Mouse (Mus musculus): ENCODE results near the gene Mybl2. TPM values are rescaled to one million over a fixed set of nuclear protein-coding genes. Genes with fewer than 3 reads are reported as not detected.
A peak's percentile ranks its signal among the peaks of the same experiment; 100 is the strongest.

Mybl2 gene
- polyA plus RNA-seq, 1 experiment from 2014 or later, result 19.0 TPM

- 65% methylated on average over 15 of the region's 15 CpGs for WGBS
- no peaks in the 10 kb centered on the region; the same call in 1 of the 2 replicates for H3K27me3 ChIP-seq (replicated peaks; ENCODE audit: control insufficient read depth, insufficient read depth, low read length)
- no peaks in the 10 kb centered on the region for H3K36me3 ChIP-seq (ENCODE audit: control insufficient read depth, insufficient read depth, low read length)
- no peak overlapping the region for H3K4me3 ChIP-seq (ENCODE audit: low read length)
- H3K9ac ChIP-seq (ENCODE audit: low read depth, low read length), result no peak overlapping the region
- H3K4me1 ChIP-seq (ENCODE audit: control insufficient read depth, insufficient read depth, low read length), result peaks cover 9% of the 10 kb centered on the region
- no peaks in the 10 kb centered on the region for H3K9me3 ChIP-seq (ENCODE audit: control insufficient read depth, low read length)
- H3K4me2 ChIP-seq (ENCODE audit: low read depth, low read length), result no peak overlapping the region
- no peak overlapping the region for H3K27ac ChIP-seq (ENCODE audit: low read length)
- ATAC-seq, result no peak
These were observed 66.3 kb downstream of the Mybl2 start for GRCm38 (mm10) chr2:163120626-163121352.

- H3K4me3 ChIP-seq (ENCODE audit: low read length), result no peak overlapping the region
- no peak overlapping the region for H3K4me2 ChIP-seq (ENCODE audit: low read depth, low read length)
- H3K27ac ChIP-seq (ENCODE audit: low read length), result no peak overlapping the region
- no peaks in the 10 kb centered on the region; the same call in 1 of the 2 replicates for H3K27me3 ChIP-seq (replicated peaks; ENCODE audit: control insufficient read depth, insufficient read depth, low read length)
- peaks cover 9% of the 10 kb centered on the region for H3K4me1 ChIP-seq (ENCODE audit: control insufficient read depth, insufficient read depth, low read length)
- ATAC-seq, result no peak
- no peaks in the 10 kb centered on the region for H3K36me3 ChIP-seq (ENCODE audit: control insufficient read depth, insufficient read depth, low read length)
- no peaks in the 10 kb centered on the region for H3K9me3 ChIP-seq (ENCODE audit: control insufficient read depth, low read length)
- 86% methylated on average over 3 of the region's 3 CpGs for WGBS
- no peak overlapping the region for H3K9ac ChIP-seq (ENCODE audit: low read depth, low read length)
These were observed 66.8 kb downstream of the Mybl2 start for GRCm38 (mm10) chr2:163121353-163121660.

DNA sequence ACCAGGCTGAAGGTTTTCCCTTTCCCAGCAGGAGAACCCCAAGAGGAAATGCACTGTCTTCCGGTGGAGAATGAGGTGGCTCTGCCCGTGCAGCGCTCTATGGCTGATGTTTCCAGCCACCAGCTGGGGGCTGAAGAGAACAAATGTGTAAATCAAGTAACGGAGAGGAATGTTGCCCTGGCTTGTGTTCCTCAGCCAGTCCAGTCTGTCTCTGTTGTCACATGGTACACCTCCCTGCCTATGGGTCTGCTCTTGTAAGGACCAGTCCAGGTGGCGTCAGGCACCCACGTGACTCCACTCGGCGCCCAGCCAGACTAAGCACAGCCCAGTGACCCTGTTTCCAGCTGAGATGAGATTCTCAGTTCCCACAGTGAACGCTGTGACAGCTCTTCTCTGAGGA is 67.8 kb downstream of the Mybl2 start:
- Histone ChIP-seq H3K4me3 (ENCODE audit: low read length) (peak overlapping the region; percentile 15; the same call in 1 of the 2 replicates), H3K27me3 (replicated peaks; ENCODE audit: control insufficient read depth, insufficient read depth, low read length) (no peaks in the 10 kb centered on the region; the same call in 1 of the 2 replicates), H3K9ac (ENCODE audit: low read depth, low read length) (no peak overlapping the region), H3K27ac (ENCODE audit: low read length) (peak overlapping the region; percentile 23; the same call in 1 of the 2 replicates), H3K9me3 (ENCODE audit: control insufficient read depth, low read length) (no peaks in the 10 kb centered on the region), H3K4me2 (ENCODE audit: low read depth, low read length) (peak overlapping the region; percentile 46), H3K4me1 (ENCODE audit: control insufficient read depth, insufficient read depth, low read length) (peaks cover 9% of the 10 kb centered on the region), H3K36me3 (ENCODE audit: control insufficient read depth, insufficient read depth, low read length) (no peaks in the 10 kb centered on the region)
- 13% methylated on average over 9 of the region's 9 CpGs for WGBS
- peak; percentile 99 for ATAC-seq

- Histone ChIP-seq H3K4me1 (ENCODE audit: control insufficient read depth, insufficient read depth, low read length) (peaks cover 9% of the 10 kb centered on the region), H3K9me3 (ENCODE audit: control insufficient read depth, low read length) (no peaks in the 10 kb centered on the region), H3K4me3 (ENCODE audit: low read length) (no peak overlapping the region), H3K27ac (ENCODE audit: low read length) (no peak overlapping the region), H3K36me3 (ENCODE audit: control insufficient read depth, insufficient read depth, low read length) (no peaks in the 10 kb centered on the region), H3K27me3 (replicated peaks; ENCODE audit: control insufficient read depth, insufficient read depth, low read length) (no peaks in the 10 kb centered on the region; the same call in 1 of the 2 replicates), H3K4me2 (ENCODE audit: low read depth, low read length) (no peak overlapping the region), H3K9ac (ENCODE audit: low read depth, low read length) (no peak overlapping the region)
- no peak for ATAC-seq
- WGBS, result 77% methylated on average over 5 of the region's 5 CpGs
These were observed 69.0 kb downstream of the Mybl2 start for GRCm38 (mm10) chr2:163123496-163123895.

DNA sequence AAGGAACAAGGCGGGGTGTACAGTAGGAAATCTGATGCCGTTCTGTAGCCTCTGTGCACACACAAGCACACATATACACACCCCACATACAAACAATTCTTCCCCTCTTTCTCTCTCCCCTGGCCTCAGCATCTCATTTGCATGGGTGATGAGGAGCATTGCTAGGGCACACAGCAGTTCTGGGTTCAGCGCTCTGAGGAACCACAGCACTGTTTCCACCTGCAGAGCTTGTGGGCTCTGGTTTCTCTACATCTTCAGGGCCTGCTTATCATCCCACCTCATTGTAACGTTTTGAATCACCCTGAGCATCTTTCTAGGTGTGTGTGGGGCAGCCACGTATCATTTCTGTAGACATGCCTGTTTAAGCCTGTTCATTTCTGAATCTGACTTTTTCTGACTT is 76.3 kb downstream of the Mybl2 start:
- ATAC-seq, result no peak
- H3K4me3 ChIP-seq (ENCODE audit: low read length), result no peak overlapping the region
- WGBS, result 81% methylated on average over 5 of the region's 5 CpGs
- H3K9me3 ChIP-seq (ENCODE audit: control insufficient read depth, low read length), result no peaks in the 10 kb centered on the region
- H3K4me2 ChIP-seq (ENCODE audit: low read depth, low read length), result no peak overlapping the region
- no peaks in the 10 kb centered on the region for H3K4me1 ChIP-seq (ENCODE audit: control insufficient read depth, insufficient read depth, low read length)
- H3K27me3 ChIP-seq (replicated peaks; ENCODE audit: control insufficient read depth, insufficient read depth, low read length), result no peaks in the 10 kb centered on the region
- no peaks in the 10 kb centered on the region for H3K36me3 ChIP-seq (ENCODE audit: control insufficient read depth, insufficient read depth, low read length)
- H3K9ac ChIP-seq (ENCODE audit: low read depth, low read length), result no peak overlapping the region
- no peak overlapping the region for H3K27ac ChIP-seq (ENCODE audit: low read length)

GRCm38 (mm10) chr2:163132314-163132713 is 77.8 kb downstream of the Mybl2 start:
- H3K4me1 ChIP-seq (ENCODE audit: control insufficient read depth, insufficient read depth, low read length), result no peaks in the 10 kb centered on the region
- no peaks in the 10 kb centered on the region for H3K27me3 ChIP-seq (replicated peaks; ENCODE audit: control insufficient read depth, insufficient read depth, low read length)
- no peak overlapping the region for H3K27ac ChIP-seq (ENCODE audit: low read length)
- H3K36me3 ChIP-seq (ENCODE audit: control insufficient read depth, insufficient read depth, low read length), result no peaks in the 10 kb centered on the region
- no peak overlapping the region for H3K4me3 ChIP-seq (ENCODE audit: low read length)
- ATAC-seq, result no peak
- no peak overlapping the region for H3K9ac ChIP-seq (ENCODE audit: low read depth, low read length)
- H3K4me2 ChIP-seq (ENCODE audit: low read depth, low read length), result no peak overlapping the region
- 85% methylated on average over 5 of the region's 5 CpGs for WGBS
- H3K9me3 ChIP-seq (ENCODE audit: control insufficient read depth, low read length), result no peaks in the 10 kb centered on the region

Small RNAs within 50 kb of the gene (microRNA-seq; reads per million reads assigned to microRNA genes)
- gene Gm22174 (not detected), gene Mir7003 (not detected)

Other genes starting within 250 kb of the Mybl2 start
- gene Srsf6, start 123.2 kb upstream of the Mybl2 start, polyA plus RNA-seq (2015; fragmentation: Nextera tagmentation; extraction: Ambion mirVana), result 156 and 159 TPM in 2 replicates
- 0.09 TPM in 2 replicates for gene L3mbtl1, start 111.2 kb upstream of the Mybl2 start, polyA plus RNA-seq (2015; fragmentation: Nextera tagmentation; extraction: Ambion mirVana)
- 1.2 and 2.1 TPM in 2 replicates for gene Sgk2, start 67.4 kb upstream of the Mybl2 start, polyA plus RNA-seq (2015; fragmentation: Nextera tagmentation; extraction: Ambion mirVana)
- gene Ift52, start 37.3 kb upstream of the Mybl2 start, polyA plus RNA-seq (2015; fragmentation: Nextera tagmentation; extraction: Ambion mirVana), result 44.0 and 48.1 TPM in 2 replicates
- not detected in 2 replicates for gene Gtsf1l, start 33.2 kb downstream of the Mybl2 start, polyA plus RNA-seq (2015; fragmentation: Nextera tagmentation; extraction: Ambion mirVana)
- gene Tox2, start 148.4 kb downstream of the Mybl2 start, polyA plus RNA-seq (2015; fragmentation: Nextera tagmentation; extraction: Ambion mirVana), result 5.6 and 5.7 TPM in 2 replicates